Mouse (Mus musculus) embryo, embryonic 11.5 days (tissue): ENCODE measurements around the gene Dctn3.
"Not testable (repeated sequence)": the region's sequence is repeated elsewhere in the genome, so short reads cannot be mapped to it uniquely, and the experiment has no call there.

Experiments used
- DNase-seq: peaks from one replicate; pipeline ENCODE4 v3.0.0-alpha.2; 2012; ENCODE audit warnings: low read depth, low spot score

Dctn3 gene

DNA sequence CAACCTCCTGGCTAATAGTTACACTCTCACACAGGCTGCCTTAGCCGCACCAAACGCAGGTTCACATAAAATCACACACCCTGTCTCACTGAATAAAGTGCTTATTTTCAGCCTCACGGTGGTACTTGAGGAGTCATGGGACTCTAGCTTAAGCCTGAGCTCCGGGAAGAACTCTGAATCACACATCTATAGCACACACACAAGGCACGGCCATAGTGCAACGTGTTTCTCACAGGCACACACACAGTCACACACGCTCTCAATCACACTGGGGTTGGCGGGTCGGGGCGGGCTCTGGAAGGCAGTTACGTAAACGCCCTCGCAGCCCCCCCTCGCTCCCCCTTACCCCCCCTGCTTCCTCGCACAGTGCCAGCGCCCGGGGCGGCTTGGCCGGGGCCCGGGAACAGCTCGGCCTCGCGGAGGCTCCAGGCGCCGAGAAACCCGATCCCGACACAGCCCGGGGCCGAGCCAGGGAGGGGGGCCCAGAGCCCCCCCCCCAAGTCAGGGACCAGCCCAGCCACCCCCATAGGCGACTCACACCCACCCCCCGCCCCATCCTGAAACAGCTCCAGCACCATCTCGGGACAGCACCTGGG, 24.5 kb downstream of the Dctn3 start:
- DNase-seq, result not testable (repeated sequence)

DNA sequence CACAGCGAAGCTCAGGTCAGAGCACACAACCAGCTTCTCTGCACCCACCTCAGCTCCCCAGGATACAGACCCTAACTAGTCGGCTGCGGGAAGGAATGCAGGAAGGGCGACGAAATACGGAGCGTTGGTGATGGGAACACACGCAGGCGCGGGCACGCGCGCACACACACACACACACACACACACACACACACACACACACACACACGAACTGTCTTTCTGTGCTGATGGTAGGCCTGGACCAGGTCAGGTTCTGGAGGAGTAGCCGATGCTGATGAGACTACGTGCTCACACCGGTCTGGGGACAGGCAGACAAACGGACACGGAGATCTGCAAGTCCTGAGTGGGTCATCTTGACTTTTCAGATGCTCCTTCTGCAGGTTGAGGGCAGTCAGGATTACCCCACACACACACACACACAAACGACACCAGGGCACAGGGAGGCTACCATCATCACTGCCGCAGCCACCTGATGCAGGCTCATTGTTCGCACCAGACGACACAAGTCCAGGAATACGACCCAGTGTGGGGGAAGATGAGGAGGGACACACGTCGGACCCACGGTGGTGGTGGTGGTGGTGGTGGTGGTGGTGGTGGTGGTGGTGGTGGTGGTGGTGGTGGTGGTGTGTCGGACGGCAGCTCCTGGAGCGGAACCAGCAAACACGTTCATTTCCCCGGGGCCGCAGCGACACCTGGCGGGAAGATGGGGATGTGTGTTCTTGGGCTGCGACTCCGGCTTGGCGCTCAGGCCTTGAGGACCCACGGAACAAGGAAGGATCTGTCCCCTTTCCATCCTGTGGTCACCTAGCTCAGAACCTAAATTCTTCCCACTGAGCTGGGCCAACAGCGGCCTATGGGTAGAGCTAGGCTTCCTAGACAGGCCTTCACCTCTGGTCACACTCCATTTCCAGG, 25.8 kb downstream of the Dctn3 start, which contains the start of gene Cntfr:
TSS of gene Cntfr (minus strand) at position 160 of the 912 bp plus-strand sequence.
- peak; percentile 69 for DNase-seq

DNA sequence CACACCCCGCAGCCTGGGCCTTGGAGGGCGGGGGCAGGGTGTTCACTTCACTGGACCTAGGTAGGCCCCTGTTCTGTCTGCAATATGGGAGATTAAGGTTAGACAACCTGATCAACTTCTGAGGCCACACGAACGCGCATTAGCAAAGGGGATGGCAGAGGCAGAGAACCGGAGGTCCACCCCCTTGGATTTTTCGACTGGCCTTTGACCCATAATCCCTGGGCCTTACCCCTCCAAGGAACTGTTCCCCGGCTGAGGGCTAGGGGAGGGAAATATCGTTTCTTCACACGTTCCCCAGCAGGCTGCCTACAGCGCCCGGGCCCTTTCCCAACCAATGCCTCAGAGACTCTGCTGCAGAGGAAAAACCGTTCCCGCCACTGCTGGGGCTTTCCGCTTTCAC, 26.5 kb downstream of the Dctn3 start:
- not testable (repeated sequence) for DNase-seq

DNA sequence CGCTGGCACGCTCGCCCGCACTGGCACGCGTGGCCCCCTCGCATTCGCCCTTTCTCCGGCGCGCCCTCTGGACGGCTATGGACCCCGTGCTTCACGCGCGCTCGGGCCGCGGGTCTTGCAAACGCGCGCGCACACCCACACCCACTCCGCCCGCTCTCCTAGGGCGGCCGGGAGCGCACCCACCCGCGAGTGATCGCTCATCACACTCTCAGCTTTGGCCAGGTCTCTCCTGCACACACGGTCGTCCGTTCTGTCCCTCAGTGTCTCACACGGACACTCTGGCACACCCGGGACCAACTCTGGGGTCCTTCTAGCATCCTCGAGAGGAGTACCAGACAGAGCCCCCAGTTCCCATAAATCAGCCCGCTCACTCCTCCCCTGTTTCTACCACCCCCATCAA, 27.2 kb downstream of the Dctn3 start:
- not testable (repeated sequence) for DNase-seq

DNA sequence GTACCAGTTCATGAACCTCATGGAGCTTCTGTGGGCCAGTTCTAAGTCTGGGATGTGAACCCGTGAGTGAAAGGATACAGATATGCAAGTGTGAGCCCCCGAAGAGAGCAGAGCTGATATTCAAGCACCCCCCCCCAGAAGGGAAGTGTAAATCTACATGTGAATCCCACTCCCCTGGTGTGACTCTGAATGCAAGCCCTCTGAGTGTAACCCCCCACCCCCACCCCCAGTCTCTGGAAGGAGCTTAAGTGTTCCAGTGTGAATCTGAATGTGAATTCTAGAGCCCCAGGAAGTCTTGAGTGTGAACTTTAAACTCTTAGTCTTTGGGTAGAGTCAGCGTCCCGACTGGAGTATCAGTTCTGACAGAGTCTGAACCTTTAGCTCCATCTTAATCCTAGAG, 29.5 kb downstream of the Dctn3 start:
- DNase-seq, result not testable (repeated sequence)

DNA sequence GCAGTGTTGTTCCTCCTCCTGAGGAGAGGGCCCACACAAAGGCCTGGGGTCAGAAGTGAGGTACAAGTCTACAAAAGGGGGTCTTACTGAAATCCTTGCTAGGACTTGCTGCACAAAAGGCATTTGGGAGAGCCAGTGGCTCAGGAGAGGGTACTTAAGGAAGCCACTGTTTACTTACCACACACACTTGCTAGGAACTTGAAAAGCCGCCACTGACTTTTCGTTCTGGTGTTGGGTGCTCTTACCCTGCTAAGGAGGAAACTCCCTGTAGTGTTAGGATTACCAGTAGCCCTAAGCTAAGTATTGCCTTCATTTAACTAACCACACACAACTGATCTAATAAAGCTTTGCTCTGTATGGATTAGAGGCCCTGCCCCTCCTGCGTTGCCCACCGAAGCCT, 33.0 kb downstream of the Dctn3 start:
- DNase-seq, result not testable (repeated sequence)

DNA sequence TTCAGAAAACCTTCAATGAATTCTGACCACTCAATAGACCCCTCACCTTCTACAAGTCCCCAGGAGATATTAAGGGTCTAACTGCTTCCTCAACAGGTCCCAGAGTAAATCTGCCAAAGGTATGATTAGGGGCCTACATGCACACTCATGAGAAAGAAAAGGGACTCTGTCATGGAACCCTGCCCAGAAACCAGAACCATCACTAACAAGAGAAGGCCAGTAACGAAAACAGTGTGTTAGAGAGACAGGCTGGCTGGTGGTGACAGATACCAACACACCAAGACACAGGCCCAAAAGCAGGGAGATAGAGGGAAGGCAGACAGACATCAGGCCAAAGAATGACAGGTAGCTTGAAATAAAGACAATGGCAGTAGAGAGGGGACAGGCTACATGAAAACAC, 34.4 kb downstream of the Dctn3 start:
- not testable (repeated sequence) for DNase-seq

DNA sequence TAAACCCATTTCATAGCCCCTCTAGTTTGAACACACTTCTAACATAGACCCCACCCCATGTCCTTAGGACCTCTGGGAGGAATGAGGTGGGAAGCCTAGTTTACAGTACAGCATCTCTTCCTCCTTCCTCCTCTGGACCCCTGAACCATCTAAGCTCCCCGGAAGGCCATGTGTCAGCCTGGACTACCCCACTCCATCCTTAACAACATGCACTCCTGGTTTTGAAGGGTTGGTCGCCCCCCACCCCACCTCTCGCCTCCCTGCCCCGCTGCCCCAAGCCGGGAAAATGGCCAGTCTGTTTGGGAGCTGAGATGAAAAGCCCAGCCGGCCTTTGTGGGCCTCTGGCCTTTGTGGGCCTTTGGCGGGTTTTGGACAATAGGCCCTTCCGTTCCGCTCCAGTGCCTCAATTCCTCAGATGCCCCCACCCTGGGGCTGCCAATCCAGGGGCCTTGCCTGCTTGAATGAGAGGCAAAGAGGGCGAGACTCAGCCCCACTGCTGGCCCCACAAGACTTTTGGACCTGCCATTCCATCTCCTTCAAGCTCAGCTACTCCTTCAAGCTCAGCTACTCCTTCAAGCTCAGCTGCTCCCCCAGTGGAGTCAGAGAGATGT, 37.0 kb downstream of the Dctn3 start:
- not testable (repeated sequence) for DNase-seq

DNA sequence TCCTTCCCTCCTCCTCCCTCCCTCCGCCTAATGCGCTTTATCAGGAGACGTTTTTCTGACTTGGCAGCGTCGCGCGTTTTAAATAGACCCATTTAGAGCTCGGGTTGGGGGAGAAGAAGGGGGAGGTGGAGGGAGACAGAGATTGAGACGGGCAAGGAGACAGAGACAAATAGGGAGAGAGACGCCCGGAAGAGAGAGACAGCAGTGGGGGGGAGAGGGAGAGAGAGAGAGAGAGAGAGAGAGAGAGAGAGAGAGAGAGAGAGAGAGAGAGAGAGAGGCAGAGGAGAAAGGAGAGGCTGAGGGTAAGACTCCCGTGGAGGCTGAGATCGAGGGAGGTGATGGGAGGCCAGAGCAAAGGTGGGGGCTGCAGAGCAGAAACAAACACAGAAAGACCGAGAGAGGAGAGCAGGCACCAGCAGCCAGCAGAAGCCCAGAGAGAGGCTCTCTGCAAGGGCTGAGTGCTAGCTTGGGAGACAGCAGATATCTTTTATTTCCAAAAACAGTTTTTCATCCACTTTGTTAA, 38.0 kb downstream of the Dctn3 start:
- not testable (repeated sequence) for DNase-seq

DNA sequence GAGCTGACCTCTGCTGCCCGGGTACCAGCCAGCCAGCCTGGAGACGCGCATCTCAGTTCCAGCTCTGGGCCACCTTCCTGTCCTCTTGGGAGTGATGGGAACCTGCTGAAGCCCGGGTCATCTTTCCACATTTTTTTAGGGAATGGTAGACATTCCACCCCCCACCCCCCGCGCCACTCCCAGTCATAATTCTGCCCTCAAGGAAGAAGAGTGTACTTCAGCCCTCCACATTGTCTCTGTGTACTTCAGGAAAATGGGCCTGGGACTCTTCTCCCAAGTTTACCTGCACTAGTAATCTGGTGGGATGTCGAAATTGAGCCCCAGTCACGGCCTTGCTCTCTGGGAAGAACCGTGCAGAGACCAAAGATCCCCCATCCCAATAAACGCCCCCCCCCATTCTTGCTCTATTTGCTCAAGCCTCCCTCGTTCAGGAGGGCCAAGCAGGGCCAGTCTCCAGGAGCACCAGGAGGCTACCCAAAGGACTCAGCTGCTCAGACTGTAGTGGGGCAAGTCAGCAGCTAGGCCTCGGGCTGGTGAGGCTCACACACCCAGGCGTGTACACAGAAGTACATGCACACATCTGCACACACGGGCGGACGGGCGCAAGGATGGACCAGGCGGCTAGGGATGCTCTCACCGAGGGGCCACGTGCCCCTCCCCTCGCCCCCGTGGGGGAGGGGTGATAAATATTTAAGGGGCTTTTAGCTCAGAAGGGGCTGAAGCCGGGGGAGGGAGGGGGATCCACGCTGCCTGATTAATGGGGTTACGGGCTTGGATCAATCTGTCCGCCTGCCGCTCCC, 38.6 kb downstream of the Dctn3 start:
- DNase-seq, result not testable (repeated sequence)

DNA sequence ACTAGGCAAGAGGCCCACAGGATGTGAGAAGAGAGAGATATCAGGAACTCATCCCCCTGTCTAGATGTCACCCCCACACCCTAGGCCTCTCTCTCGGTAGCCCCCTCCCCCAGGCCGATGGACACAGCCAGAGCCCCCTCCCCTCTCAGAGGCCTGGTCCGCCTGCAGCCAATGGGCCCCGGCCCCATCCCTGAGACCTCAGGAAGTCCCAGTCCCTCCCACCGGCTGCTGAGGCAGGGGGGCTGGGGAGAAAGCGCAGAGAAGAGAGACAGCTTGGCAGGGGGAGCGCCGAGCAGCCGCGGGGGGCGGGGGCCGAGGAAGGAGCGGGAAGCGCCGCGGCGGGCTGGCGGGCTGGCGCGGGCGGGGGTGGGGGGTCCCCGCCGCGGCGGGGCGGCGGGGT, 39.7 kb downstream of the Dctn3 start:
- DNase-seq, result not testable (repeated sequence)

DNA sequence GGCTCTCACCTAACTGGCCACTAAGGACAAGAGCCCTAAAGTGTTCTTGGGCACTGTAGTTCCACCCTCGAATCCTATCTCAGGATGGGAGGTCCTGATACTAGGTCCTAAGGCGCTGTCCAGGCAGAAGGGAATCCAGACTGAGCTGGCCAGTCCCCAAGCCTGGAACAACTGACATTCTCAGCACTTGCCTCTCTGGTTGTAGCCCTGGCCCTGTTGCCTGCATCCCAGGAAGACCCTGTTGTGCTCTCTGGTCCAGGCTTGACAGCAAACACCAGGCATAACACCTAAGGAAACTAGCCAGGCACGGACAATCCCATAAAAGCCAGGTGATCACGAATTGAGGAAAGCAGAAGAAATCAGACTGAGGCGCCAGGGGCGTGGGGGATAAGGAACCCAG, 40.2 kb downstream of the Dctn3 start:
- DNase-seq, result no peak

DNA sequence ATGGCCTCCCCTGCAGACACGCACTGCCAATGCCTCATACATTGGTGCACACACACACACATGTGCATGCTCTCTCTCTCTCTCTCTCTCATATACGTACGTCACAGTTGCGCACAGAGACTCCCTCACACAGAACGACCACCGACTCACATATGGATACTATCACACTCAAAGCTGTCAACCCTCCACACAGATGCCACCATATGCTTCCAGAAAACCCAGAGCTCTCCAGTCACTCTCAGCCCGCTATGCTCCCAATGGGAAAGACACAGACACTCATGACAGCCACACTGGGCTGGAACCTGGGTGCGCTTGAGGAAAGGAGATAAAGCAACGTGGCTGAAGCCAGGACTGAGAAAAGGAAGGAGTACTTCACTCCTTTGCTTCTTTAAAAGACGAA, 41.0 kb downstream of the Dctn3 start:
- no peak for DNase-seq

DNA sequence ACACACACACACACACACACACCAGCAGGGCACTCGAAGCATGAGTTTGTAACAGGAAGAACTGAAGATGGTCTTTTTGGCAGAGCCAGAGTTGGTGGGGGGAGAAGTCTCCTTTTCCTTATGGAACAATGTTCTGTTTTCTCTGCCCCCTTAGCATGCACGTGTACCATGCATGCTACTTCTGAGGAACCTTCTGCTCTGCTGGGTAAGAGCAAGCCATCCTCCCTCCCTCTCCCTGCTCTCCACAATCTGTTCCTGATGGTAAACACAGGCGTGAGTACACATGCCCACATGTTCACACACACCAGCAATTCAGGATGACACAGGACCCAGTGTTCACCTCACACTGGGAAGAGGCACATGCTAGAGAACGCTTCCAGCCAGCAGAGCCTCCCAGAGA, 41.8 kb downstream of the Dctn3 start:
- DNase-seq, result no peak

DNA sequence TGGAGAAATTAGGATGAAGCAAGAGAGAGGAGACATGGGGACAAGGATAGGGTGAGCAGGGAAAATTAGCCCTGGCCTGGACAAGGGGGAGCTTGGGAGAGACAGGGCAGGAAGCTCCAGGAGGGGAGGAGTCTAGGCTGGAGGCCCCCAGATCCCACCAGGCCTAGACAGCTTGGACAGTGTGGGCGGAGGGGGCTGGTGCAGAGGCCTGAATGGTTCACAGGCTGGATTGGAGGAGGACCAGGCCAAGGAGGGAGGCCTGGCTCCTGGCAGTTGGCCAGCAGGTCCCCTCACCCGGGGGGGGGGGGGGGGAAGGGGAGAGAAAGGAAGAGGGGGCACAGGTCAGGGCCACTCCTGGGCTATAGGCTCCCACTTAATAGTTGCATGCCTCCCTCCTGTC, 43.7 kb downstream of the Dctn3 start:
- no peak for DNase-seq

DNA sequence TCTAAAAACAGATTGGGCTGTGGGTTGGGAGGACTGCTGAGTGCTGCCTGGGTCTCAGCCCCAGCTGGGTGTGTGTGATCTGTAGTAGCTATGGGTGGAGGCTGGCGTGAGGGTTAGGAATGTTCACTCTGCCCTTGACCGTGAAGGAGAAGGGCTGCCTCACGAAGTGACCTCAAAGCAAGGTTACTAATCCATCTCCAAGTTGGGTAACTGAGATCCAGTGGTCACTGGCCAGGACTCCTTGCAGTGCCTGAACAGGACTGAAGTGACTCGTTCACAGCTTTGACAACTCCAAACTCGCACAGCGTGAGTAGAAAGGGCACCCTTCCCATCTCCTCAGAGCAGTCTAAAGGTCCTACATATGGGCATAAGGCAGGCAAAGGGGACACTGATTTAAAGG, 44.1 kb downstream of the Dctn3 start:
- DNase-seq, result no peak

DNA sequence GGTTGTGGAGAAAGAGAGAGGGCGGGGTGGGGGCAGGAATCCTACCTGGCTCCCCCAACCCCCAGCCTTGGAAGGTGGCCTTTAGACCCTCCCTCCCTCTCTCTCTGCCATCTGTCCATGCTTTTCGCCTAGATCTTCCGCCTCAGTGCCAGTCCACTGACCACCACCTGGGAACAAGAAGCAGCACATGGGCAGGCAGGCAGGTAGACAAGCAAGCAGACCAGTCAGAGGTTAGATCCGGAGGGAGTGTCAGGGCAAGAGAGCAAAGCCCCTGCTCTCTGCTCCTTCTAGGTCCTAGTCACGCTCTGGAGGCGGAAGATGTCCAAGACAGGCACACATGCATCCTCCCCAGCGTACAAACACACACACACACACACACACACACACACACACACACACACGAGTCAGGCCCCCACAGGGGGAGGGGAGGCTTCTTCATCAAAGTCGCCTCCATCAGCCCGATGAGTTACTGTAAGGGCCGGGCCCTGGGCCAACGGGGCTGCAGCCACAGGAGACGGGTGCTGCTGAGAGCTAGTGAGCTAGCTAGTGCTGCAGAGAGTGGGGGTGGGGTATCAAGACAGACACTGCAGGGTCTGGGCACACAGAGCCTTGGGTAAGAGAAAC, 45.9 kb downstream of the Dctn3 start:
- DNase-seq, result no peak

DNA sequence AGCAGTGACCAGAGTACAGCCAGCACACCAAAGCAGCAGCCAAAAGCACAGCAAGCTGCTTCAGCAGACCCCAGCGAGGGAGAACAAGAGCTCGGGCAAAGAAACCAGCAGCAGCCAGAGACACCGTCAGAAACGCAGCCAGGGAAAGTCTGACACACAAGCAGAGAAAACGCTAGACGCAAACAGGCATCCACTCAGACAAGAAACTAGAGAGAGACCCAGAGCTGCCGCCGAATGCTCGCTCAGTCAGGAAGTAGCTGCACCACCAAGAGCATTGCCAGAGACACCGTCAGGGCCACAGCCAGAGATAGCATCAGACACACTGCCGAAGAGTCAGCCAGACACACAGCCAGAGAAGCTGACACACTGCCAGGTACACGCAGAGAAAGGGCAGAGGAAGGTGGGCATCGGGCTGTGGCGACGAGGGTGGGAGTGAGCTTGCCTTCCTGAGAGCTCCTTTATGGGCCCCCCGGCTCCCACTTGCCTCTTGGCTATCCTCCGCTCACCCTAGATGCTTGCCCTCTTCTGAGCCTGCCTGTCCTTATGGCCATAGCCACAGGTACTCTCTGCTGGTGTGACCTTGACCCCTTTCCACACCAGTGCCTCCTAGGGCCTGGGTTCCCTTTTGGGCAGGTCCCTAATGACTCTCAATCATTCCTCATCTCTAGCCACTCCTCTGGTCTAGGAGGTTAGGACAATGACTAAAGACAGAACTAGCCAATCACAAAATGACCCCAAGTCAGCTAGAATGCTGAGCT, 46.5 kb downstream of the Dctn3 start:
- DNase-seq, result no peak

DNA sequence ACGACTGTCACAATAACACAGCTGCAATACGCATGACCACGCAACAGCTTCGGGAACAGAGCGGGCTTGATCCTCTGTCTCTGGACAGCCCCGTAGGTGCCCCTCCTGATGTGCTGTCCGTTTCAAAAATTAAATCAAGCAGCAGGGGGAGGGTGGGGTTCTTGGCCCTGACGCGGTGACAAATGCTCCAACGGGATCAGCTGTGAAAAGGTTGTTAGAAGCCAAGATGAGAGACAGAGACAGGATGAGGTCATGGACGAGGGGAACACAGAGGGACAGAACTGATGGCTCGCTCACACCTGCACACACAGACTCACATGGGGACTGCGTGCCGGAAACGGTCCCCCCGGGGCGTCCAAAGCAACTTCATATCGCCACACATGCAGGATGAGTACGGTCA, 49.8 kb downstream of the Dctn3 start:
- no peak for DNase-seq

DNA sequence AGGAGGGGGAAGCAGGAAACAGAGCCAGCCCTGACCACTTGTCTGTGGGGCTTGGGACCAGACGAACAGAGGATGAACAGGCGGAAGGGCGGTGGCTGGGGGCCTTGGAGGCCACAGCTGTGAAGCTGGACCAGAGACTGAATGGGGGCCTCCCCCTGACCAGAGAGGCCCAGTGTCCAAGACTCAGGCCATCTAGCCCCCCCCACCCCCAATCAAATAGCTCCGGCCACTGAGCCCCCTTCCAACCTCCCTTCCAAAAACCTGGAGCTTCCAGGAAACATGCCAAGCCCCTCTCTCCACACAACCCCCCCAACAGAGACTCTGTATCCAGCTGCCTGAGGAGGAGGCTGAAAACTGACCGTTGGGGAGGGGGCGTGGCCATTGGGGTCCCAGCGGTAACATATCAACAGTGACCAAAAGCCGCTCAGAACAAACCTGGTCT, 50.4 kb downstream of the Dctn3 start:
- no peak for DNase-seq
